Mouse (Mus musculus): ENCODE data around the gene Ppp1ca.

Gene Ppp1ca

DNA sequence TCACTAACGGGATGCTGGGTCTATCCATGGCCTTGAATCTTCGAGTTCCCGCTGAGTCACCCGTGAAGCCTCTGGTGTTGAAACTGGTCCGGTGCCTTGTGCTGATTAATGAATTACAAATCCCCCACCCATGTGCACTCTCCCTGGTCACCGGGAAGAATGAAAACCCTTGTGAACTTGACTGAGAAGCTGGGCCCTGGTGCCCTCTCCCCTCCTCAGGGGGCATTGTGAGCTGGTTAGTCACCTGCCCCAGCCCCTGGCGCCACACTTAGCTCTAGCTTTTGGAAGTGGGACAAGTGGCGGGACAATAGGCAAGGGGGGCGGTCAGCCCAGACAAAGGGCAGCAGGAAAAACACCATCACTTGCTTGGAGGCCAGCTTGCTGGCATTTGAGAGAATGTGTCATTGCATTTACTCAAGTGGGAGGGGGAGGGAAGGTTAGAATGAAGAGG lies 21.7 kb downstream of the Ppp1ca start:
- DNase-seq (ENCODE audit: low read depth) = peak; percentile 92

DNA sequence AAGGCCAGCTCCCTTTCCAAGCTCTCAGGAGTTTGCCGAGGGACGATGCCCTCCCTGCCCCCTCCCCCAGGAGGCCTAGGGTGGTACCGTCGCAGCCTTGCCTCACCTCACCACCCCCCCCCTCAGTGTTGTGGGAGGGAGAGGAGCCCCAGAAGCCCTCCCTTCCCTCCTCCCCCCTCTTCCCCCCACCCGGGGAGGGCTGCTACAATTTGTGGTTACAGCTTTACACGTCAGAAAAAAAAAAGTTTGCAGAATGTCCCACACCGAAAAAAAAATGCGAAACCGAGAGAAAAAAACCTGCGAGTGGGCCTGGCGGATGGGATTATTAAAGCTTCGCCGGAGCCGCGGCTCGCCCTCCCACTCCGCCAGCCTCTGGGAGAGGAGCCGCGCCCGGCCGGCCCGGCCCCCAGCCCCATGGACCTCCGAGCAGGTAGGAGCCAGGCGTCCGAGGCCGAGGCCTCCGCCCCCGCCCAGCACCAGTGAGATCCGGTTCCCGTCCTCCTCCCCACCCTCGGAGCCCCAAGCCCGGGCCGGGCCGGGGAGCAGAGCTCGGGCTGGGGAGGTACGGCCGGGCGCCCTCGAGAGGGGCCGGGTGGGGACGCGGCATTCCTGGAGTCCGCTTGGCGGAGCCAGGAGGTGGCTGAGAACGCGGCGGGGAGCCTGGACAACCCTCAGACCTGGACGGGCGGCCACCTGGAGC lies 22.4 kb downstream of the Ppp1ca start, which contains the start of the genes Clcf1 and AC109138.7:
TSS of gene Clcf1 (plus strand) at position 168 of the 700 bp plus-strand sequence.
TSS of gene AC109138.7 (plus strand) at position 287 of the 700 bp plus-strand sequence.
- peak; percentile 71 for DNase-seq (ENCODE audit: low read depth)

DNA sequence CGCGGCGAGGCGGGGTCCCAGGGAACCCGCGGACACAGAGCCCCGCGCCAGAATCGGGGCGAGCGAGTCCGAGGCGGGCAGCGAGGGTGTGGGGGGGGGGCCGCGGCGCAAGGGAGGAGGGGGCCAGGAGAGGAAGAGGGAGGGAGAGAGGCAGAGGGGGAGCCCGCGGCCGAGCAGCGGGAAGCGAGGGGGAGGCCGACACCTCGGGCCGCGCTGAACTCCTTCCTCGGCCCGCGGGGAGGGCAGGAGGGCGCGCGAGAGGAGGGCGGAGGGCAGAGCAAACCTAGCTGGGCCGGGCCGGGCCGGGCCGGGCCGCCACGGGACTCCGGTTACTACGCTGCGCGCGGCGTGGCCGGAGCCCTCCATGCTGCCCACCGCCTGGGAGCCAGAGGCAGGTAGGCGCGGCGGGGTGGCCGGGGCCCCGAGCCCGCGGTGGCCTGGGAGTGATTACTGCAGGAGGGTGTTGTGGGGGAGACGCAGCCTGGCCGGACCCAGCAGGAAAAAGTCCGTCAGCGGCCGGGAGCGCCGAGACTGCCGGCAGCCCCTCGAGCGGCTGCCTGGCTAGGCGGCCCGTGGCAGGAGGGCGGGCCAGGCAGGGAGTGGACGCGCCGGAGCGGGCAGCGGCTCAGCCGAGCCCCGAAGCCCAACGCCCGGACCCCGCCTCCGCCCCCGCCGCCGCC lies 23.0 kb downstream of the Ppp1ca start:
- DNase-seq (ENCODE audit: low read depth) = no peak

DNA sequence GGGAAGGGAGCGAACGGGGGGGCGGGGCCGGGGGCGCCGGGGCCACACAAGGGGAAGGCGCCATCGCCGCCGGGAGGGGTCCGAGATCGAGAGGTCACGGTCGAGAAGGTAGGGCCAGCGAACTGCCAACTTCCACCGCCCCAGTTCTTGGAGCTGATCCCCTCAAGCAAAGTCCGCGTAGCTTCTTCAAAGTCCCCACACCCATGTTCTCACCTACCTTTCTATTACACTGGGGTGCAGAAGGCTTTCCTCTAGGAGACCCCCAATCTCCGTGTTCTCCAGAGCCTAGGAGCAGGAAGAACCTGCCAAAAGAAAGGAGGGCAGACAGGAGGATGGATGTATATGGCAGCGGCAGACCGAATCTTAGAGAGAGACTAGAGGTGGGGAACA lies 23.6 kb downstream of the Ppp1ca start:
- no peak for DNase-seq (ENCODE audit: low read depth)

DNA sequence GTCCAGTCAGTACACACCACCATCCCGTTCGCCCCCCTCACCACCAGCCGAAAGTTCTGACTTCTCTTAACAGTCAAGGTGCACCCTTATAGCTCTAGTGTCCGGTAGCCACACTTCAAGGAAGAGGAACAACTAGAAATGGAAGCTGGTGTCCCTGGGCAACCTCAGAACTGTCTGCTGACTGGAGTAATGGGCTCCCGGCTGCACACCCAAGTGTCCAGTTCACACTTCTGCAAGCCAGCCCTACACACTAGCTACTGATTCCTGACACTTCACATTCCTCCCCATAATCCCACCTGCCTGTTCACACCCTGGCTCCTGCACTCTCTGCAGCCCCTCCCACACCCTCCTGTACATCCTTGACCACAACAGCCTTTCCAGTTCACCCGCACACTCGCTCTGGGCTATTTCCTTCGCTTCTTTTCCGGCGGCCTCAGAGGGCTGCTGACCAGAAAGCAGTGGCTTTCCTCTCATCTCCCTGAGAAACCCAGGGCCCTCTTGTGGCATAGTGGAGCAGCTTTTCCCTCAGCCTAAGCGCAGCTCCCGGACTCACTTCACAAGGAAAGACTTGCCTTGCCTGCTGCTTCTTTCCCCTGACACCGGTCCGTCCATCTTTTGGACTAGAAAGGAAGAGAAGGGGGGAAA lies 24.3 kb downstream of the Ppp1ca start:
- no peak for DNase-seq (ENCODE audit: low read depth)

DNA sequence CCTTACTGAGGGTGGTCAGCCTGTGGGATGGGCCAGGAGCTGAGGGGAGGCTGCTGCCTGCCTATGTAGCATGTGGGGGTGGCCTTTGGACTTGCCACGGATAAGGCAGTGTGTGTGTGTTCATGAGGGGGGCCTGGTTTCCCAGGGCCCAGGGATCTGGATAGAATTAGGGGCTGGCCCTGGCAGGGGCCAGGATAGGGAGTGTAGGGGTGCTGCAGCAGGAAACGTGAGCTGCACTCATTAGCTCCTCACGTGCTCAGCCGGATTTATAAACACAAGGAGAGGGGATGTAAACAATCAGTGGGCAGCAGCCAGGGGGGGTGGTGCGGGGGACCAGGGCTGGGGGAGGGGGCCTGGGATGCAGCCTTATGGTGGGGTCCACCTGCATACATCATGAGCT lies 25.3 kb downstream of the Ppp1ca start:
- DNase-seq (ENCODE audit: low read depth) = no peak

DNA sequence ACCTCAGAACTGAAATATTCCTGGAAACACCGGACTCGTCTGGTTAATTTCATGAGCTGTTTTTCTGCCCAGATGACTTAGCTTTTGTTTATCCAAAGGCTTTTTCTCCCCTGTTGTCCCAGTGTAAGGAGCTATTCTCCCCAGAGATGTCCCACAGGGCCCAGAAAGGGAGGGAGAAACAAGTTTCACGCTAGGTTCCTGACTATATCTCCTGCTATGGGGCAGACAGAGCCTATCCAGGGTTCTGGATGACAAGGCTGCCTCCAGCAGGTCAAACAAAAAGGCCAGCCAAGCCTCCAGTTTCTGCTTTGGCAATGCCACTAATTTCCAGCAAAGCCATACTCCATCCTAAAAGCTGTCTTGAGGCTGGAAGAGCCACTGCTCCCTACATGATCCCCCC lies 26.0 kb downstream of the Ppp1ca start:
- no peak for DNase-seq (ENCODE audit: low read depth)

DNA sequence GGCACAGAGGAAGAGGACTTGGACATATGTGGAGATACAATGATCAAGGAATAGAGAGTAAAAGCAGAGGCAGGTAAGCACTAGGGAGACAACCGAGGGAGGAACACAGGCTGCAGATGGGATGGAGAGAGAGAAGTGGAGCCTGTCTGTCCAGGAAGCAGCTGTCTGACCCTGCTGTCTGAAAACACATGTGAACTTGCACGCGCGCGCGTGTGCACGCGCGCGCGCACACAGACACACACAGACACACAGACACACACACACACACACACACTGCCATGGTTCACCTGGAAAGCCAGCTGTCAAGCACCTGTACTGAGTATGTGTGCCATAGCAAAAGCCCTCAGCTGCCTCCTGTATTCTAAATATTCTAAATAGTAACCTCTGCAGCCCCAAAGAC lies 26.4 kb downstream of the Ppp1ca start:
- no peak for DNase-seq (ENCODE audit: low read depth)

DNA sequence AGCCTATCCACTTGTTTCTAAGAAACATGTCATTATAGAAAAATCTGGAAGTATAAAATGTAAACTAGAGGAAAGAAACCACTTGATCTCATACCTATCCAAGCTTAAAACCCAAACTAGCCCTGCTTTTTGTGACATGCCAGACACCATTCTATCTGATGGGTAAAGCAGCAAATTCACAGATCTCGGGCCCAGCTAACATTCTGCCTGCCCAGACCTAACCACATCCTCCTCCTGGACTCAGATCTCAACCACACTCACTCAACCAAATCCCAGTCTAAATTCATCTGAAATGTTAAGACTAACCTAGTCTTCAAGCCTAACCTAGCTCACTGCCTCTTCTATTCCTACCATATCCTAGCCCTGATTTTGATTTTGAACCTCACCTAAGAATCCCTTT lies 26.9 kb downstream of the Ppp1ca start:
- no peak for DNase-seq (ENCODE audit: low read depth)

DNA sequence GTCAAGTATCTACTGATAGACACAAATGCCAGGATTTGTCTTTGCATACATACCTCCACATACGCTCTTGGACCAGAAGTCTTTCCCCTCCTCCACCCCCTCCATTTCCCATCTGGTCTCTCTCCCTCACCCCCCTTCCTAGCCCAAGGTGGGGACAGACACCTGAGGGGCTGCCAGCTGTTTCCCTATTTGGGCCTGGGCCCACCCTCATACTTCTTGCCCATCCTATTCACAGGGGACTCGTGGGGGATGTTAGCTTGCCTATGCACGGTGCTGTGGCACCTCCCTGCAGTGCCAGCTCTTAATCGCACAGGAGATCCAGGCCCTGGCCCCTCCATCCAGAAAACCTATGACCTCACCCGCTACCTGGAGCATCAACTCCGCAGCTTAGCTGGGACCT lies 28.1 kb downstream of the Ppp1ca start:
- DNase-seq (ENCODE audit: low read depth) = no peak

DNA sequence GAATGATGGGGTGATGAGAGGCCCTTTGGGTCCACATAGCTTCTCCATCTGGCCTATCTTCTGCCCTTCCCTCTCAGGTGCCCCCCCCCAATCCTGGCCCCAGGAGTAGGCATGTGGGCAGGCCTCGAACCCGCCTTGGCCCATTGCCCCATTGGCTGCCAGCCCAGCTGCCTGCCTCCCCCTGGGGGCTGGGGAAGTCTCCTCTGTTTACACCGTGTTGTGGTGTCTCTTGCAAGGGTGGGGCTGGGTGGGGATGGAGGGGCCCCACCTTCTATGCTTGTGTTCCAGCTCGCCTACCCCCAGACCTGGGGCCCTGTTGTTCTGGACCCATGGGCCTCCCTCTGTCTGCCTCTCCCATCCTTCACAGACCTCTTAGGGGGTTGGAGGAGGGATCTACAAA lies 28.6 kb downstream of the Ppp1ca start:
- DNase-seq (ENCODE audit: low read depth) = no peak

DNA sequence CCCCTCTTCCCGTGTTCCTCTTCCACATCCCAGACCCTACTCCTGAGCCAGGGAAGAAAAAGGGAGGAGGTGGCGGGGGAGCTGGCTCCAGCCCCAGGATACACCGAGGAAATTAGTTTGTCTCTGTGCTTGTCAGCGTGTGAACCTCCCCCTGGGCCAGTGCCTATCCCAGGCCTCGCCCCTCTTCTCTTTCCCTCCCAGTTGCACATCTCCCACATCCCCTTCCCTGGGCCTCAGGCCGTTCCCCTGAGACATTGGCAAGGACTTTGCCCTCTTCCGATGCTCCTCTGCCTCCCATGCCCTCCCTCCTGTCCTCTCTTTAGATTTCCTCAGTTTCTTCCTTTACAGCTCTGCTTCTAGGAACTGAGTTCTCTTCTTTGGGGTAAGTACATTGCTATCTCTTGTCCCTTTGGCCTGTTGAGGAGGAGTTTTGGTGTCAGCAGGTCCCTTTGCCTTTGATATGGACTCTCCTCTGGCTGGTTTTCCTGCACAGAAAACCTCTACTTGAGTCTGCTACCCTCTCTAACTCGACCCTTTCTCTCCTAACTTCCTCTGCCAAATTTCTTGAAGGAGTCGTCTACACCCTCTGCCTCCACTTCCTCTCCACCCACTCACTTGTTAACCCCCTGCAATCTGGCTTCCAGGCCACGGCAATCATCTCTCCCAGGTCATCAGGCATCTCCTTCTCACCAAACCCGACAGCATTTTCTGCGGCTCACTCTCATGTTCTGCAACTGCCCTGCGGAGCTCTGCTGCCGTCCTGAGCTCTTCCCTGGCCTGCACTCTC lies 29.3 kb downstream of the Ppp1ca start:
- no peak for DNase-seq (ENCODE audit: low read depth)

DNA sequence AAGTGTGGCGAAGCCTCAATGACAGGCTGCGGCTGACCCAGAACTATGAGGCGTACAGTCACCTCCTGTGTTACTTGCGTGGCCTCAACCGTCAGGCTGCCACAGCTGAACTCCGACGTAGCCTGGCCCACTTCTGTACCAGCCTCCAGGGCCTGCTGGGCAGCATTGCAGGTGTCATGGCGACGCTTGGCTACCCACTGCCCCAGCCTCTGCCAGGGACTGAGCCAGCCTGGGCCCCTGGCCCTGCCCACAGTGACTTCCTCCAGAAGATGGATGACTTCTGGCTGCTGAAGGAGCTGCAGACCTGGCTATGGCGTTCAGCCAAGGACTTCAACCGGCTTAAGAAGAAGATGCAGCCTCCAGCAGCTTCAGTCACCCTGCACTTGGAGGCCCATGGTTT lies 30.3 kb downstream of the Ppp1ca start:
- DNase-seq (ENCODE audit: low read depth) = no peak

DNA sequence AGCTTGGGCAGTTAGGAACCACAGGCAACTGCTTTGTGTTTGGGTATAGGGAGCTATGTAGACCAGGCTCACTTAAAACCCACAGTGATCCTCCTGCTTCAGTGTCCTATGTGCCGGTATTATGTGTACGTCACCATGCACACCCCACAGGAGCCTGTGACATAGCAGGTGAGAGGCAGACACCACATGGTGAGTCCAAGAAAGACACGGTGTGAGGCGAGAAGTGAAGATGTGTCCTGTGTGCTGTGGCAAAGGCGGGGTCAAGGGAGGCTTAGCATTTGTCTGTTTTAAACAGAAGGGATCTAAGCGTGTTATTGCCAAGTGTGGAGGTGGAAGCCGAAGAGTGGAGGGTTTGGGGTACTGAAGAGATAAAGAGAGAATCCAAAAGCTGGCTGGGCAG lies 34.9 kb downstream of the Ppp1ca start:
- DNase-seq (ENCODE audit: low read depth) = no peak

DNA sequence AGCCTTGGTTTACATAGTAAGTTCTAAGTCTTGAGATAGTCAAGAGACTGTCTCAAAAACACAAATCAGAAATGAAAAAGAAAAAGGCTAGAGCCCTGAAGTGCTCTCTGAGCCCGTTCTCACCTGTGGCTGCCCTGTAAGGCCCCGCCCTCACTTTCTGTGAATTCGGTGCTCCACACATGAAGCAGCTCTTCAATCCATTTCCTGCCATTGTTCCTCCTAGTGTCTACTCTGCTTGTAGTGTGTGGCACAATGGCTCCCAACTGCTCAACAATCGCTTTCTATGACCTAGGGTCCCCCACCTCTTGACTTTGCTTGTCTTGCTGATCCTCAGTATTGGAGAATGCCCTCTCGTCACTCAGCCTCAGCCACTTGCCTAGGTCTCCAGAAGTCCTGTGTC lies 35.6 kb downstream of the Ppp1ca start:
- DNase-seq (ENCODE audit: low read depth) = no peak

DNA sequence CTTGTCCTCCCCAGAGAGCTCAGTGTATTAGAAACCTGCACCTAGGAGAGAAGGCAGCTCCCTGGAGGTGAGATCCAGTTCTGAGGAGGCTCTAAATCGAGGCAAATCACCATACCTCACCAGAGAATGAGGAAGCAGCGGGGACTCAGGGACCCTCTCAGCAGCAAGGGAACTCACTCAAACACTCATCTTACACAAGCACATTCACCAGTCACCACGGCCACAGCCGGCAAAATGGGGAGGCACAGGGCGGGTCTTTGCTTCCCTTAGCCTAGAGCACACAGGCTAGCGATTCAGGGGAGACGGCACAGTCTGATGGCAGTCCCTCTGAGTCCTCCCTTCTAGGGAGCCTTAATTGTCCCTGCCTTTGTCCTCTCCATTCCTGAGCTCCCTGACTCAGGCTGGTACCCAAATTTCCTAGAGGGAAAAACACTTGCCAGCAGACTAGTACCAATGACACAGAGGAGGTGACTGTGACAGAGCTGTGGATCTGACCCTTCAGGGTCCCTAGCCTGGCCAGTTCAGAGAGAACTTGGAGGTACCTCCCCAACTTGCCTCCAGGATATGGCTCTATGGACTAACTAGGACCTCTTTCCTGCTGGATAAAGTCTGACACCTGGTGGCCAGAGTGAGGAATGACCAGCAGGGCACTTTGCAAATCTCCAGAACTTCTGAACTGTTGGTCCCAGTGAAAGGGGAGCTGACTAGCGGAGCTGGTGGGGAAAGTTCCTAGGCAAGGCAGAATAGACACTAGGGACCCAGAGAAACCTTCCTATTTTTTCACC lies 36.2 kb downstream of the Ppp1ca start:
- no peak for DNase-seq (ENCODE audit: low read depth)

DNA sequence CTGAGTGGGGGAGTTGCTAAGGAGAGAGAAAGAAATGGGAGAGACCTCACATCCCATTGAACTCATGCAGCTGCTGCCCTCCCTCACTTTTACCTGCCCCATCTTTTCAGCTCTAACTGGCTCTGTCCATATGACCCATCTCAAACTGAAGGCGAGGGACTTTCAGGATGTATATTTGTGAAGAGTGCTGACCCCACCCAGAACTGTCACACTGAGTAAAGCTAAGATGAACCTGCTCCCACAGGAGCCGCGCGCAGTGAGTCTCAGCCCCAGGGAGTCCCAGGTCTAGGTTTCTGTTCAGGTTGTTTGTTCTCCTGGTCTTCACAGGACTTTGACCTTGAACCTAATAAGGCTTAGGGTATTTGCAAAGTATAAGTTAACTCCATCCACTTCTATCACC lies 37.0 kb downstream of the Ppp1ca start:
- no peak for DNase-seq (ENCODE audit: low read depth)

DNA sequence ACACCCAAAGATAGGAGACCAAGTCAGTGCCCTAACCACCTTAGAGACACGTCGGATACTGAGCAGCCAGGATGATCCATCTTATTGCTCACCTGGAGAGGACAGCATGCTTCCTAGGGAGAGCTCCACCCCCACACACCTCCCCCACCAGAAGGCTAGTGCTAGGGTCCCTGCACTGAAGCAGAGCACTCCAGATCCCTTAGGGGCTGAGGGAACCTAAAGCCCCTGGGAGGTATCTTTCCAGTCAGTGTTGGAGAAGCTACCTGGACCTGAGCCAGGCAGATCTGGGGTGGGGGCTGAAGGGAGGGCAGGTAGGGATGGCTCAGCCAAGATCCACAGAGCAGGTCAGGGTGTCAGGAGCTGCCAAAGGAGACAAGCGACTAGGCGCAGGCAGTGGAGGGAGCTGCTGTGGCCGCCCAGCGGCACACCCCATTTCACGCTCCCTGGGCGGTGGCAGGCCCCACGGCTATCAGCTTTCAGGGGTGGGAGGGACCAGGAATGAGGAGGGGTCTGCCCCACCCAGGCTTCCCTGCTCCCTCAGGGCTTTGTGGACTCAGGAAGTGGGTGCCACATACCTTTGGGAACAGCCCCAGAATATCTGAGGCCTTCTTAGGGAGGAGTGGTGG lies 37.7 kb downstream of the Ppp1ca start:
- DNase-seq (ENCODE audit: low read depth) = no peak

DNA sequence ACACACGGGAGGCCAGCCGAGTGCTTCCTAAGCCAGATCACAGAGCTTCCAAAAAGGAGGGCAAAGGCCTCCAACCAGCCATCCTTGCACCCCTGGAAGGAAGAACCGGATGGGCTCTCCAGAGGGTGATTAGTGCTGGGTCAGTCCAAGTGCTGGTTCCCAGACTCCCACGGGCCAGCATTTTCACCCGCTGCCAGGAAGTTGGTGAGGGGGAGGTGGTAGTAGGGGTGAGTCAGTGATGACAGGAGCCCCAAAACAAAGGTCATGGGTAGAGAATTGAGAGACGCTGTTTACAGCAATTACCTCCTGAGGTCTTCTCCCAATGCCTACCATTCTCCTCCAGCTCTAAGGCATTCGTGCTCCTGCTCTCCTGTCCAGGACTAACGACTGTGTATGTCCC lies 38.5 kb downstream of the Ppp1ca start:
- DNase-seq (ENCODE audit: low read depth) = peak; percentile 77

DNA sequence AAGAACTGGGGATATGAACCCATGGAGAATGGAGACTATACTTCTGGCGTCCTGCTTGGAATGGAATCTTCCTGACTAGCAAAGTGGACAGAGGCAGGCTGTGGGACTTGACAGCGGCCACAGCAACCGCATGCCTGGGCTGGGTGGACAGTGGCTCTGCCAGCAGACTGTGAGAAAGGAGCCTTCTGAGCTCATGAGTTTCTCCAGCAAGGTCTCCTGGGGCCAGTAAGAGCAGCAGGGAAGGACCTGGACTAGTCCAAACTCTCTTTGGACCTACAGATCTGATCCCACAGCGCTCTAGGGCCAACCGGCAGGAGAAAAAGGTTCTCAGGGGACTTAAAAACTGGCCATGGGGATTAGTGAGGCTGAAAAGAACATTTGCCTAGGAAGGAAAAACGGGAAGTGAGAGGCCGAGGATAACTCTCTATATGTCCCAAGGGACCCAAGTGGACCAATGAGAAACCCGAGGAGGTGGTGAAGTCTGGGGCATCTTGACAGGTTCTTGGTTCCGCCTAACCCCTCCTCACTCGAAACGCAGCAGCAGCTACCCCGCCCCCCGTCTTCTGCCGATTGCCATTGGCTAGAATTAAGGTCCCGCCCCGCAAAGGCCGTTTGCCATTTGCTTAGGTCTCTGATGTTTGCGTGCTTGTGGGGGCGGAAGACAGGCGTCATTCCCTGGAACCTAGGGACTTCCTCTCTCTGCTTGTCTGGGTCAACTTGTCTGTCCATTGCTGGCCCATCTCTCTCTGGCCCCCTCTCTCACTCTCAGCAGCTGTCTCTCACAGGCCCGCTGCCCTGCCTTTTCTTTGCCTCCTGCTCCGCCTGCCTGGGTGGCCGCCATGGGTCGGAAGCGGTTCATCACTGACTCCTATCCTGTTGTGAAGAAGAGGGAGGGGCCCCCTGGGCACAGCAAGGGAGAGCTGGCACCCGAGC lies 39.7 kb downstream of the Ppp1ca start, which contains the start of gene Pold4:
TSS of gene Pold4 (plus strand) at position 647 of the 933 bp plus-strand sequence.
- DNase-seq (ENCODE audit: low read depth) = peak; percentile 94

All from fibroblast of lung, adult 2 months (primary cell).